Mouse (Mus musculus): ENCODE measurements around the gene Gpr12. TPM values are rescaled to one million over a fixed set of nuclear protein-coding genes. Genes with fewer than 3 reads are reported as not detected.

Gene Gpr12
- total RNA-seq (2023) = not detected

DNA sequence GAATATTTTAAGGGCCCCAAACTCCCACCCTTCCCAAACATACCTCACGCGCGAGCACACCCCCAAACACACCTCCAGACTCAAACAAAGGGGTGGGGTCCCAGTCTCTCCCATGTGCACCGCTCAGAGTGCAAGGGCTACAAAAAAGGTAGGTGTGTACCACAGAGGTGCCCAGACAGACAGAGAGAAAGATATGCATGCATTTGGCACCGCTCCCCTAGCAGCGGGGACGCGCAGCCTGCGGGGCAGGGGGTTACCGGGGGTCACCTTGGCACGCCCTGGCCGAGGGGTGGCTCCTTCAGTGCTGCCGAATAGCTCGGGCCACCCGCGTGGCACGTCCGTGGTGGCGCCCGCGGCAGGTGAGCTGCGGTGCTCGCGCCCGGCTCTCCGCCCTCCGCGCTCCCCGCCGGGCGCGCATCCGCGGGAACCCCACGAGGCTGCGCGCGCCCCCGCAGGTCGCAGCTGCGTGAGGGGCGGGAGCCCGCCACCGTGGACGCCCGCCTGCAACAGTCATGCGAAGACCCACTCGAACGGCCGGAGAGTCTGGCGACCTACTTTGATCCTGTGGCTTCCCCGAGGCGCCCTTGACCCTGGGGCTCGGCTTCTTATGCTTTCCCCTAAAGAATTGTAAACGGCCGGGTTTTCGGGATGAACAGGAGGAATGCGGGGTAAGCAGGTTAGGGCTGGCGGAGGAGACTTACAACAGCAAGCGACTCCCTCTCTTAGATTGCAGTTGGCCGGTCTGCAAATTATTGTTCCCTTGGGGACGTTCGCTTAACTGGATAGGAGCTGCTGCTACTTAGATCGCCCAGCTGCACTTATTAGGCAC, at the start of gene Gpr12:
Gene Gpr12, minus strand, starts transcription at position 762 of the 829 bp plus-strand sequence.

DNA sequence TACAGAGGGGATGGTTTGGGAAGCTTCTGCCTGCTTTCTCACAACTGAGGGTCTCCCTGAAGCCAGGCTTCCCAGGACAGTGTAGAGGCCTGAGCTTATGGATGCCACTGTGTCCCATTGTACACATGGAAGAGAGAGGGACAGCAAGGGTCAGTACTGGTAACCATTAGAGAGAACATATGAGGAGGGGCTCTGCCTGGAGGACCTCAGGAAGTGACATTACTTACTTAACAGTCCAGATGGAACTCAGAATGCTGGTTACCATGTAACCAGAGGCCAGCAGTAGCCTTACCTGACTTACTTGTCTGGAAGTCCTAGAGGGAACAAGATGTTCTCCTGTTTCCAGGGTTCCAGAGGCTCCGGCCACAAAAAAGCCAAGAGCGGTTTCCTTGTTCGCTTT, 29.2 kb downstream of the Gpr12 start, which contains the start of gene Gm3415:
Gene Gm3415, plus strand, starts transcription at position 301 of the 400 bp plus-strand sequence.

DNA sequence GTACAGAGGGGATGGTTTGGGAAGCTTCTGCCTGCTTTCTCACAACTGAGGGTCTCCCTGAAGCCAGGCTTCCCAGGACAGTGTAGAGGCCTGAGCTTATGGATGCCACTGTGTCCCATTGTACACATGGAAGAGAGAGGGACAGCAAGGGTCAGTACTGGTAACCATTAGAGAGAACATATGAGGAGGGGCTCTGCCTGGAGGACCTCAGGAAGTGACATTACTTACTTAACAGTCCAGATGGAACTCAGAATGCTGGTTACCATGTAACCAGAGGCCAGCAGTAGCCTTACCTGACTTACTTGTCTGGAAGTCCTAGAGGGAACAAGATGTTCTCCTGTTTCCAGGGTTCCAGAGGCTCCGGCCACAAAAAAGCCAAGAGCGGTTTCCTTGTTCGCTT, 47.7 kb downstream of the Gpr12 start, which contains the start of gene Gm3409:
Gene Gm3409, plus strand, starts transcription at position 301 of the 400 bp plus-strand sequence.

Other genes starting within 250 kb of the Gpr12 start
- gene Wasf3, start 200.3 kb downstream of the Gpr12 start, total RNA-seq (2023) = not detected
- gene Gm6408, start 103.3 kb downstream of the Gpr12 start, total RNA-seq (2023) = not detected
- not detected for gene Gm6370, start 93.9 kb downstream of the Gpr12 start, total RNA-seq (2023)
- not detected for gene 4930449I24Rik, start 82.8 kb downstream of the Gpr12 start, total RNA-seq (2023)
- not detected for gene Gm3402, start 71.1 kb downstream of the Gpr12 start, total RNA-seq (2023)
- not detected for gene Gm3404, start 59.4 kb downstream of the Gpr12 start, total RNA-seq (2023)
- gene Gm3409, start 47.6 kb downstream of the Gpr12 start, total RNA-seq (2023) = not detected
- gene Gm3415, start 29.1 kb downstream of the Gpr12 start, total RNA-seq (2023) = not detected
- gene Usp12, start 209.8 kb upstream of the Gpr12 start, total RNA-seq (2023) = 10 to 100 TPM; 23.4 to 26.5 TPM
- gene Rpl21, start 247.7 kb upstream of the Gpr12 start, total RNA-seq (2023) = 100 to 1,000 TPM; 208 to 210 TPM